Mouse (Mus musculus): ENCODE results near the gene Dnaaf3. TPM values are rescaled to one million over a fixed set of nuclear protein-coding genes. Genes with fewer than 3 reads are reported as not detected.
"Not testable (repeated sequence)": the region's sequence is repeated elsewhere in the genome, so short reads cannot be mapped to it uniquely, and the experiment has no call there.

The Dnaaf3 gene
- polyA plus RNA-seq (2014; fragmentation: Nextera tagmentation; extraction: Ambion mirVana) = 0.58 and 1.4 TPM in 2 replicates

- under 1% methylated on average over 28 of the region's 28 CpGs for WGBS
- Histone ChIP-seq H3K9me3 (ENCODE audit: control insufficient read depth, low read length) (no peaks in the 10 kb centered on the region), H3K4me2 (ENCODE audit: low read length) (peak within 1 kb of the TSS; percentile 50), H3K9ac (replicated peaks; ENCODE audit: low read length) (no peak within 1 kb of the TSS), H3K27ac (replicated peaks; ENCODE audit: low read depth, low read length) (no peak within 1 kb of the TSS), H3K27me3 (ENCODE audit: control insufficient read depth, insufficient read depth, low read length) (peaks cover 4% of the 10 kb centered on the region; the same call in 1 of the 2 replicates), H3K4me3 (replicated peaks; ENCODE audit: low read depth, low read length) (peak within 1 kb of the TSS; percentile 21), H3K36me3 (ENCODE audit: control insufficient read depth, insufficient read depth, low read length) (no peaks in the 10 kb centered on the region), H3K4me1 (ENCODE audit: control insufficient read depth, insufficient read depth, low read length) (no peaks in the 10 kb centered on the region)
- ATAC-seq (ENCODE audit: low FRiP score, low TSS enrichment) (peak; percentile 63), DNase-seq (peak; percentile 72)
Measured at GRCm38 (mm10) chr7:4532005-4532729, at the start of gene Dnaaf3. Gene Dnaaf3, minus strand, starts transcription at chr7:4532453.

GRCm38 (mm10) chr7:4581481-4581880, 49.2 kb upstream of the Dnaaf3 start:
- H3K9ac ChIP-seq (replicated peaks; ENCODE audit: low read length); H3K36me3 ChIP-seq (ENCODE audit: control insufficient read depth, insufficient read depth, low read length); ATAC-seq (ENCODE audit: low FRiP score, low TSS enrichment); H3K4me2 ChIP-seq (ENCODE audit: low read length); DNase-seq; H3K9me3 ChIP-seq (ENCODE audit: control insufficient read depth, low read length); H3K4me3 ChIP-seq (replicated peaks; ENCODE audit: low read depth, low read length); H3K4me1 ChIP-seq (ENCODE audit: control insufficient read depth, insufficient read depth, low read length); H3K27ac ChIP-seq (replicated peaks; ENCODE audit: low read depth, low read length); H3K27me3 ChIP-seq (ENCODE audit: control insufficient read depth, insufficient read depth, low read length): not testable (repeated sequence)
- WGBS = 80% methylated on average over 3 of the region's 3 CpGs

- not testable (repeated sequence) for ATAC-seq (ENCODE audit: low FRiP score, low TSS enrichment); H3K4me2 ChIP-seq (ENCODE audit: low read length); H3K4me1 ChIP-seq (ENCODE audit: control insufficient read depth, insufficient read depth, low read length); H3K9me3 ChIP-seq (ENCODE audit: control insufficient read depth, low read length); H3K27me3 ChIP-seq (ENCODE audit: control insufficient read depth, insufficient read depth, low read length); H3K27ac ChIP-seq (replicated peaks; ENCODE audit: low read depth, low read length); H3K36me3 ChIP-seq (ENCODE audit: control insufficient read depth, insufficient read depth, low read length); H3K4me3 ChIP-seq (replicated peaks; ENCODE audit: low read depth, low read length); H3K9ac ChIP-seq (replicated peaks; ENCODE audit: low read length); DNase-seq
- 65% methylated on average over 2 of the region's 2 CpGs for WGBS
Measured at GRCm38 (mm10) chr7:4572361-4572760, 40.1 kb upstream of the Dnaaf3 start.

- Histone ChIP-seq H3K9me3 (ENCODE audit: control insufficient read depth, low read length) (no peaks in the 10 kb centered on the region), H3K9ac (replicated peaks; ENCODE audit: low read length) (no peak overlapping the region), H3K27ac (replicated peaks; ENCODE audit: low read depth, low read length) (no peak overlapping the region), H3K4me1 (ENCODE audit: control insufficient read depth, insufficient read depth, low read length) (no peaks in the 10 kb centered on the region), H3K4me2 (ENCODE audit: low read length) (no peak overlapping the region), H3K4me3 (replicated peaks; ENCODE audit: low read depth, low read length) (no peak overlapping the region), H3K27me3 (ENCODE audit: control insufficient read depth, insufficient read depth, low read length) (no peaks in the 10 kb centered on the region), H3K36me3 (ENCODE audit: control insufficient read depth, insufficient read depth, low read length) (no peaks in the 10 kb centered on the region)
- ATAC-seq (ENCODE audit: low FRiP score, low TSS enrichment) (no peak), DNase-seq (no peak)
- 93% methylated on average over 3 of the region's 3 CpGs for WGBS
Measured at GRCm38 (mm10) chr7:4562660-4563059, 30.4 kb upstream of the Dnaaf3 start.

- no peaks in the 10 kb centered on the region for H3K9me3 ChIP-seq (ENCODE audit: control insufficient read depth, low read length)
- no peaks in the 10 kb centered on the region for H3K27me3 ChIP-seq (ENCODE audit: control insufficient read depth, insufficient read depth, low read length)
- 69% methylated on average over 6 of the region's 6 CpGs for WGBS
- H3K4me1 ChIP-seq (ENCODE audit: control insufficient read depth, insufficient read depth, low read length) = no peaks in the 10 kb centered on the region
- H3K36me3 ChIP-seq (ENCODE audit: control insufficient read depth, insufficient read depth, low read length) = no peaks in the 10 kb centered on the region
- ATAC-seq (ENCODE audit: low FRiP score, low TSS enrichment) = peak; percentile 31; the same call in 1 of the 2 replicates
- peak overlapping the region; percentile 39 for H3K4me2 ChIP-seq (ENCODE audit: low read length)
- 0 out of 2 replicates have a peak overlapping the region, but pooled peaks have one; percentile 4 for H3K9ac ChIP-seq (replicated peaks; ENCODE audit: low read length)
- H3K27ac ChIP-seq (replicated peaks; ENCODE audit: low read depth, low read length) = 0 out of 2 replicates have a peak overlapping the region, but pooled peaks have one; percentile 34
- no peak for DNase-seq
- 0 out of 2 replicates have a peak overlapping the region, but pooled peaks have one; percentile 12 for H3K4me3 ChIP-seq (replicated peaks; ENCODE audit: low read depth, low read length)
Measured at GRCm38 (mm10) chr7:4557167-4557560, 24.9 kb upstream of the Dnaaf3 start.

GRCm38 (mm10) chr7:4556256-4557166, 24.3 kb upstream of the Dnaaf3 start:
- Histone ChIP-seq H3K9me3 (ENCODE audit: control insufficient read depth, low read length) (no peaks in the 10 kb centered on the region), H3K27ac (replicated peaks; ENCODE audit: low read depth, low read length) (0 out of 2 replicates have a peak overlapping the region, but pooled peaks have one; percentile 34), H3K4me3 (replicated peaks; ENCODE audit: low read depth, low read length) (0 out of 2 replicates have a peak overlapping the region, but pooled peaks have one; percentile 12), H3K9ac (replicated peaks; ENCODE audit: low read length) (peak overlapping the region; percentile 4; the same call in 1 of the 2 replicates), H3K4me1 (ENCODE audit: control insufficient read depth, insufficient read depth, low read length) (no peaks in the 10 kb centered on the region), H3K36me3 (ENCODE audit: control insufficient read depth, insufficient read depth, low read length) (no peaks in the 10 kb centered on the region), H3K27me3 (ENCODE audit: control insufficient read depth, insufficient read depth, low read length) (no peaks in the 10 kb centered on the region), H3K4me2 (ENCODE audit: low read length) (peak overlapping the region; percentile 39)
- 25% methylated on average over 15 of the region's 15 CpGs for WGBS
- peak; percentile 91 for ATAC-seq (ENCODE audit: low FRiP score, low TSS enrichment)
- peak; percentile 96 for DNase-seq

- Histone ChIP-seq H3K9me3 (ENCODE audit: control insufficient read depth, low read length) (no peaks in the 10 kb centered on the region), H3K36me3 (ENCODE audit: control insufficient read depth, insufficient read depth, low read length) (peaks cover 7% of the 10 kb centered on the region), H3K27me3 (ENCODE audit: control insufficient read depth, insufficient read depth, low read length) (no peaks in the 10 kb centered on the region), H3K4me3 (replicated peaks; ENCODE audit: low read depth, low read length) (peak within 1 kb of the TSS; percentile 59), H3K4me2 (ENCODE audit: low read length) (peak within 1 kb of the TSS; percentile 82), H3K9ac (replicated peaks; ENCODE audit: low read length) (peak within 1 kb of the TSS; percentile 71), H3K4me1 (ENCODE audit: control insufficient read depth, insufficient read depth, low read length) (peaks cover 11% of the 10 kb centered on the region), H3K27ac (replicated peaks; ENCODE audit: low read depth, low read length) (peak within 1 kb of the TSS; percentile 94)
- peak; percentile 79 for ATAC-seq (ENCODE audit: low FRiP score, low TSS enrichment)
- DNase-seq = peak; percentile 92
- WGBS = 3% methylated on average over 33 of the region's 33 CpGs
Measured at GRCm38 (mm10) chr7:4547221-4547641, 15.0 kb upstream of the Dnaaf3 start, which contains the start of gene Syt5. Gene Syt5, minus strand, starts transcription at chr7:4547541.

GRCm38 (mm10) chr7:4546591-4547131, 14.4 kb upstream of the Dnaaf3 start:
- H3K9me3 ChIP-seq (ENCODE audit: control insufficient read depth, low read length) = no peaks in the 10 kb centered on the region
- peak; percentile 97 for DNase-seq
- peak overlapping the region; percentile 94 for H3K27ac ChIP-seq (replicated peaks; ENCODE audit: low read depth, low read length)
- peak overlapping the region; percentile 59 for H3K4me3 ChIP-seq (replicated peaks; ENCODE audit: low read depth, low read length)
- H3K4me1 ChIP-seq (ENCODE audit: control insufficient read depth, insufficient read depth, low read length) = peaks cover 11% of the 10 kb centered on the region
- peak; percentile 91 for ATAC-seq (ENCODE audit: low FRiP score, low TSS enrichment)
- no peaks in the 10 kb centered on the region for H3K27me3 ChIP-seq (ENCODE audit: control insufficient read depth, insufficient read depth, low read length)
- WGBS = under 1% methylated on average over 26 of the region's 26 CpGs
- peaks cover 13% of the 10 kb centered on the region for H3K36me3 ChIP-seq (ENCODE audit: control insufficient read depth, insufficient read depth, low read length)
- H3K4me2 ChIP-seq (ENCODE audit: low read length) = peak overlapping the region; percentile 82
- H3K9ac ChIP-seq (replicated peaks; ENCODE audit: low read length) = peak overlapping the region; percentile 71

Data from midbrain, embryonic 14.5 days (tissue).